Mouse (Mus musculus) colon, adult 2 months (tissue): ENCODE data around the gene Fance. TPM values are rescaled to one million over a fixed set of nuclear protein-coding genes. Genes with fewer than 3 reads are reported as not detected.

Source experiments
- polyA plus RNA-seq: library from polyadenylated mRNA; depleted of rRNA; stranded (reverse); fragments of >200 nt; gene quantifications from 2 replicates; pipeline ENCODE4 v1.2.3, GENCODE M21; 2012; rRNA removed

Fance gene
- 15.9 and 21.3 TPM in 2 replicates for polyA plus RNA-seq

DNA sequence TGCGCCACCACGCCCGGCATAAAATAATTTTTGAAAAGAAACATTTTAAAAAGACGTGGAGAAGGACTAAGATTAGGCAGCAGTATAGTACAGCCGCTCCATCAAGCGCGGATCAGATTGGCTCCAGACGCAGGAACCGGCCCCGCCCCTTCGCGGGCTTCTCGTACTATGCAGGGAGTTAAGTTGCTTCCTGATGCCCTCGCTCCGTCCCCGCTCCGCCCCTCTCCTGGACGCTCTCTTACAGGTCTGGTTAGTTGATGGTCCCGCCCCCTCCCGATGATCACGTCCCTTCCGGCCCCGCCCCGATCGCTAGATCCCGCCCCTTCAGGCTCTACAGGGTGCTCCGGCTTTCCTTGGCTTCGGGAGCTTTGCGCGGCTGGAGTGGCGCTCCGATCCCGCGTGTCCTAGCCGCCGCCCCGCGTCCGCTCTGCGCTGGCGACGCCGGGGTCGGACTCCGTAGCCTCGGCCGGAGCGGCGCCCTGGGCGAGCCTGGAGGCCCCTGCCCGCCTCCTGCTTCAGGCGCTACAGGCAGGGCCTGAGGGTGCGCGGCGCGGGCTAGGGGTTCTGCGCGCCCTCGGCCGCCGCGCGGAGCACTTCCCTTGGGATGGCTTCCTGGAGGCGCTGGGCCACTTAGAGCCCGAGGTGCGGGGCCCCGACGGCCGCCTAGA is at the start of gene Fance:
Gene Fance, plus strand, starts transcription at position 308 of the 668 bp plus-strand sequence.

DNA sequence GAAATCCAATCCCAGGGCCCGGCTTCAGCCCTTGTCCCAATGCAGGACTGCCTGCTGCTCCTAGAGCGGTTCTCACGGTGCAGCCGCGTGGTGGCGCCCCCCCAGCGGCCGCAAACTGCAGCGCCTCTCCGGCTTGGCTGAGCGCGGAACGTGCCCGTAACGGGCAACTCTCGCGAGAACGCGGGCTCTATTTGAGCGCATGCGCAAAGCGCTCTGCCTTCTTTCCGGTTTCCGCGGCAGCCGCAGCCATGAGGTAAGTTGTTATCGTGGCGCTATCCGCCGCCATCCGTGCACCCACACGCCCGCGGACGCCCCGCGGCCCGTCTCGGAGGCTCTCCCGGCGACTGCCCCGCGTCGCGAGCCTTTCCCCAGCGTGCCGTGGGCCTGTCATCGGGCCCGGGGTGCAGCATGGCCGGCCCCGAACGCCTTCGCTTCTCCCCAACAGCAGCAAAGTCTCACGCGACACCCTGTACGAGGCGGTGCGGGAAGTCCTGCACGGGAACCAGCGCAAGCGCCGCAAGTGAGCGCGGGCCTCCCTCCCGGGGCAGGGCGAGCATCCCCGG is 15.1 kb downstream of the Fance start, which contains the start of gene Rpl10a:
Gene Rpl10a, plus strand, starts transcription at position 106 of the 563 bp plus-strand sequence.

DNA sequence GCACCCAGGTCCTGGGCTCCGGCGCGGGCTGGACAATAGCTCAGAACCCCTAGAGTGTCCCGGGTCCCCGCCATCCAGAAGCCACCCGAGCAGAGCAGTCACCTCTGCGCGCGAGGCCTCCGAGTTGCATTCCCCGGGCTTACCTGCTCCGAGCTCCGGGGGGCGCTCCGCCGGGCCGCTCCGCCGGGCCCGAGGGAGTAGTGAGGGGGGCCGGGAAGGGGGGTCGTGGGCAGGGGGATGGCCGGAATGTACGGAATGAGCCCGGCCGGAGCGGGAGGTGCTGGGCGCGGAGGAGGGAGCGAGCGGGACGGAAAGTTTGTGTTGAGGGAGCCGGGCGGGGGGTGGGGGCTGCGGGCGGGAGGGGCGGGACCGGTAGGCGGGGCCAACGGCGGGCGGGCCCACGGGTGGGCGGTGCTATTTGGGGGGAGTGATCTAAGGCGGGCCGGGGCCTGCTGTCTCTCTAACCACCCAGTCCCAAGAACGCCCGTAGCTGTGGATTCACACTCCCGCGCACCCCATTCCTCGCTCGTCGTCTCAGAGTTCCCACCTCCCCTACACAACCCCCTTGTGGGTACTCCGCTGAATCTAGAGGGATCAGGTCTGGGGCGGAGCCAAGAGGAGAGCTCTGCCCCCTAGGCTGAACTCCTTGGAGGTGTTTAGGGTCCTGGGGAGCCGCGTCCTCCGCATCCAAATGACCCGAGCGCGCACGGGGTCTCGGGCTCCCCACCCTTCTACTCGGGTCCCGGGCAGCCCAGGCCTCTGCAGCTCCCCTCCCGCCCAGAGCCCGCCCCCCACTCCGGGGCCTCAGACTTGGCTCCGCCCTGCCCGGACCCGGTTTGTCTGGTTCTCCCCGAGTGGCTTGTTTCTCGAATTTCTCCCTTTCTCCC is 37.4 kb downstream of the Fance start, which contains the start of gene Tead3:
Gene Tead3, minus strand, starts transcription at position 352 of the 887 bp plus-strand sequence.

GRCm38 (mm10) chr17:28365122-28365521 is 51.8 kb downstream of the Fance start, which contains the start of gene Tulp1:
TSS of gene Tulp1 (minus strand) at chr17:28365222.

Other genes with a start within 250 kb of the Fance start
- 2.0 and 2.6 TPM in 2 replicates for gene Tcp11, start 232.9 kb upstream of the Fance start, polyA plus RNA-seq
- 1.4 and 2.4 TPM in 2 replicates for gene Scube3, start 171.4 kb upstream of the Fance start, polyA plus RNA-seq
- gene Zfp523, start 136.4 kb upstream of the Fance start, polyA plus RNA-seq: 71.9 and 76.1 TPM in 2 replicates
- 4.3 and 4.7 TPM in 2 replicates for gene Def6, start 105.7 kb upstream of the Fance start, polyA plus RNA-seq
- 229 and 242 TPM in 2 replicates for gene Ppard, start 80.8 kb upstream of the Fance start, polyA plus RNA-seq
- 3,183 and 4,590 TPM in 2 replicates for gene Rpl10a, start 15.0 kb downstream of the Fance start, polyA plus RNA-seq
- 36.0 and 39.2 TPM in 2 replicates for gene Tead3, start 37.3 kb downstream of the Fance start, polyA plus RNA-seq
- gene Tulp1, start 51.7 kb downstream of the Fance start, polyA plus RNA-seq: 0.36 and 1.0 TPM in 2 replicates
- gene Fkbp5, start 204.0 kb downstream of the Fance start, polyA plus RNA-seq: 48.6 and 72.9 TPM in 2 replicates
- not detected in 2 replicates for gene Armc12, start 217.3 kb downstream of the Fance start, polyA plus RNA-seq
- gene Clpsl2, start 235.9 kb downstream of the Fance start, polyA plus RNA-seq: not detected in 2 replicates
- 161 and 4,635 TPM in 2 replicates for gene Clps, start 247.2 kb downstream of the Fance start, polyA plus RNA-seq